Mouse (Mus musculus) 3T3-L1 (cell line): ENCODE results near the gene Atp1a1.

Experiments used
- DNase-seq: peaks from one replicate; pipeline ENCODE4 v3.0.0-alpha.2; 2015; ENCODE audit warnings: low read depth, low spot score

Atp1a1 gene

DNA sequence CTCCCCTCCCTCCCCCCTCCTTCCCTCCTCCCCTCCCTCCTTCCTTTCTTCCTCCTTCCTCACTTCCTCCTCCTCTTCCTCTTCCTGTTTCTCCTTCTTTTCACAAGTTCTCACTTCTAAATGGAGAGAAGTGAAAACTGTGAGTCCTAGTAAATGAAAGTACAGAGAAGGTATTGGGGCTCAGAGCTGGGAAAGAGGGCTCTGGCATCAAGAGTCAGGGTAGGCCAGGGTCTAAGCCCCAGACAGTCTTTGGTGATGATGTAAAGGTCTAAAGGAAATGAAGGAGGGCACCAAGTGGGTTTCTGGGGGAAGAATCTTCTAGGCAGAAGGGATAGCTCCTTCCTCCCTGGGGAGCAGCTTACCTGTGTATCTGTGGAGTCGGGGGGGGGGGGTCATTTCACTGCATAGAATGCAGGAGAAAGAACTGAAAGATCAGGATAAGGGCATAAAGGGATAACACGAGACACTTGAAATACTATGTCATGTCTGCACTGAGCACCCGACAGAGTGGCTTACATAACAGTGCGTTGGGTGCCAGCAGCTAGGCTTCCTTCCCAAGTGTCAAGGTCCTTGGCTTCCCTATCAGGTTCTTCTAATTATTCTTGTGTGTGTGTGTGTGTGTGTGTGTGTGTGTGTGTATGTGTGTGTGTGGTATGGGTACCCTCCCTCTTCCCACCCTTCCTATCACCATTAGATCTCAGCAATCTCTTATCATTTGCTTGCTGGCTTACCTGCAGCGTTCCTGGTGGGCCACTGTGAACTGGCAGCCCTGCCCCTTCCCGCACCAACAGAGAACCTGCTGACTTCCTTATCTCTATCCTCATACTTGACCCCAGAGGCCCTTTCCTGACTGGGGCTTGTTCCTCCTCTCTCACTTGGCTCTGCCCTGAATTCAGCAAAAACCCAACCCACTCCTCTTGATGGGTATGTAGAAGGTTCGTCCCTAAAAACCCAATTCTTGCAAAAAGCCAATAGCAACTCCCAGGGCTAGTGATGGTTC lies 51.6 kb downstream of the Atp1a1 start:
- DNase-seq, result no peak

DNA sequence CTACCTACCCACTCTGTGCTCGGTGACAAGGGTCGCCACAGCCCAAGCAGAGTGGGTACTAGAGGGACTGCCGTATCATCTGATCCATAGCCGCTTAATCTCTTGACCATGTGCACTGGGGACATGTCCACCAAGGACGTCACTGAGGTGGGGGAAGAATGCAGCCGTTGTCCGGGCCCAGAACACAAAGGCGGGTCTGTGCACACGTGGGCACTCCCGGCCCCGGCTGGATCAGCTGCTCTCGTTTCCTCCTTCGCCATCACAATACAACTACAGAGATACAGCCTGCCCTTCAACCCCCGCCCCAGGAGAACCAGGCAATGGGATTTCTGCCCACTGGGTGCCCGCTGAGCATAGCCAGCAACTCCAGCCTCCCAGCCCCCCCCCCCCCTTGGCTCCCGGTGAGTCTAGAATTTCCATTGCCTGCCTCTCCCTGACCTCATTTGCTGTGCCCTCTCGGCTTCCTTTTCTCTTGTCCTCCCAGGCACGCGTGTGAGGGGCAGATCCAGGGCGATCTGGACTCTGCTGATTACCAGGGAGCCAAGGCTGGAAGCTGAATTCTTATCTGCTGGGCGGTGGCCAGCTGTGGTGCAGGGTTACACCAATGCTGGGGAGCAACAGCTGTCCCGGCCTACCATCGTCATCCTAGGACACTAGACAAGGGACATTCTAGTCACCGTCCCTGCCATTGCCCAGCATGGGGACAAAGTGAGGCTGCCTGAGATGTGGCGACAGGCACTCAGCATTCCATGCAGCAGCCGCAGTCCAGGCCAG lies 52.8 kb downstream of the Atp1a1 start:
- DNase-seq, result no peak

GRCm38 (mm10) chr3:101549749-101550148 lies 54.7 kb downstream of the Atp1a1 start:
- no peak for DNase-seq

DNA sequence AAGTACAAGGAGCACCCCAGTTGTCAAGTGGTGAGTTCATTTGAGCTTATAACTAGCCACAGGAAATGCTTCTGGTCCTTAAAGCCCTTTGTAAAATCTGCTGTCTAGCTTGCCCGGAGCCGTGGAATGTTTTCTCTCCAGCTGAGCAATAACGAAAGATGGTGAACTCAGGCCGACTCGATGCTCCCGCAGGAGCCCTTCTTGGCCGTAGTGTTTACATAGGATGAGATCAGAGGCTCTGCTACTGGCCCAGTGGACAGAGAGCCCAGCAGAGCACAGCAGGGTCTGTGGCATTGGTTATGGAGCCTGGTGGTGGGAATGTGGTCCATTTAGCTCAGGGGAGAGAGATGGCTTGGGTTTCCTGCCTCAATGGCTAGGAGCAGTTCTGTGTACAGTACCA lies 60.4 kb downstream of the Atp1a1 start:
- DNase-seq, result no peak

DNA sequence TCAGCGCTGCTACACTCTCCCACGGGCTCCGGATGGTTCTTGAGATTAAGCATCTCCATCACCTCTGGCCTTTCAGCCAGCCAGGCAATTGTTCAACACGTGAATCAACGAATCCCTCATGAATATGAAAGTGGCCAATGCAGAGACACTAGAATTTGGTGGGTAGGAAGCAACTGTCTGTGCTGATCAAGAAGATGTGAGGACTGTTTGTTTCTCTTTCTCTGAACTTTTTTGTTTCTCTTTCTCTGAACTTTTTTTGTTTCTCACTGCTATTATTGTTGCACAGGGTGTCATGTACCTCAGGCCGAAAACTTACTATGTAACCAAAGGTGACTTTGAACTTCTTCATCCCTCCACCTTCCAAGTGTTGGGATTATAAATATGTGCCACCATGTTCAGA lies 62.9 kb downstream of the Atp1a1 start:
- no peak for DNase-seq

GRCm38 (mm10) chr3:101540568-101540967 lies 63.9 kb downstream of the Atp1a1 start:
- DNase-seq, result no peak

- no peak for DNase-seq
Observed at GRCm38 (mm10) chr3:101536322-101536721, 68.2 kb downstream of the Atp1a1 start.

- DNase-seq, result no peak
Observed at GRCm38 (mm10) chr3:101534311-101534710, 70.2 kb downstream of the Atp1a1 start.

DNA sequence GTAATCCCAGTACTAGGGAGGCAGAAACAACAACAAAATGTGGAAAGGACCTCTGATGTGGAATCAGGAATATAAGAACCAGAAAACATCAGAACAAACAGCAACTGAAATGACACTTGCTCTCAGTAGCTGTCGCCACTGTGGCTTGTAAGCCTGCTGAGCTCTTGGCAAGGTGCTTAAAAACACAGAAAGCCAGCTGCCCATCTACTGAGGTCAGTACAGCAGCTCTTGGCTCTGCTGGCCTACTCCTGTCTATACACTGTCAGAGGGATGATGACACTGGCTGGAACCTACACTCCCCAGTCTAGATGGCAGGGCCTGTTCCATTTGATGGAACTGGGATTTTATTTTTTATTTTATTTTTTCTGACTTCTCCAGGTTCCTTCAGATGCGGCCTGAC lies 71.1 kb downstream of the Atp1a1 start:
- peak; percentile 14 for DNase-seq

GRCm38 (mm10) chr3:101530928-101531327 lies 73.6 kb downstream of the Atp1a1 start:
- DNase-seq, result no peak

- no peak for DNase-seq
Observed at GRCm38 (mm10) chr3:101528900-101529594, 75.4 kb downstream of the Atp1a1 start.

DNA sequence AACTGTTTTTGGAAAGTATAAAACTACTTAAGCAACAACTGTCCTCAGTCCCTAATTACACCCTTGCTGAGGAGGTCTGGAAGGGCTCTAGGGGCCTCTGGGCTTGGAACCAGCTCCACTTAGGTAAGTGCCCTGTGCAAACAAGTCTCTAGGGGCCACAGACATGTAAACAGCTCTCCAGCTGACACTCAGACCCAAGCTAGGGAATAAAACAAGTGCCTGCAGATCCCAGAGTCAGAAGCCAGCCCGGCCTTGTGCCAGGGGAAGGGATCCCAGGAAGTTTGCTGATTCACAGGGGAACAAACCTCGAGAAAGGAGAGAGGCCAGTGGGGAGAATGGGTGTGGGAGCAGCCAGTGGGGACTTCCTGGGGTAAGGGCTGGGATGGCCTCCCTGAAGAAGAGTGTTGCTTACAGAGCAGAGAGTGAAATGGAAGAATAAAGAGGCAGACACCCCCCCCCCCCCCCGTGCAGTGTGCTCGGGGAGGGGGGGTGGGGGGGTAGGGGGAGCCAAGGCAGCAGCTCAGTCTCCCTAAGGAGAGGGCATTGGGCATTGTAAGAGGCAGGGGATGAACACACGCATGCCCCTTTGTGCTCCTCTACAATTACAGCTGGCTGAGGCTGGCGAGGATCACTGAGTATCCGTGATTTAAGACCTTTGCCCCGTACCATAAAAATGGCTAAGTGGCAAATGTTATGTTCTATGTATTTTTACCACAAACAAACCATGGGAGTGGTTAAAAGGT lies 76.2 kb downstream of the Atp1a1 start:
- DNase-seq, result no peak

- no peak for DNase-seq
Observed at GRCm38 (mm10) chr3:101526603-101527002, 77.9 kb downstream of the Atp1a1 start.
